Mouse (Mus musculus): ENCODE measurements around the gene Daxx.
"Not testable (repeated sequence)": the region's sequence is repeated elsewhere in the genome, so short reads cannot be mapped to it uniquely, and the experiment has no call there.

Daxx gene

DNA sequence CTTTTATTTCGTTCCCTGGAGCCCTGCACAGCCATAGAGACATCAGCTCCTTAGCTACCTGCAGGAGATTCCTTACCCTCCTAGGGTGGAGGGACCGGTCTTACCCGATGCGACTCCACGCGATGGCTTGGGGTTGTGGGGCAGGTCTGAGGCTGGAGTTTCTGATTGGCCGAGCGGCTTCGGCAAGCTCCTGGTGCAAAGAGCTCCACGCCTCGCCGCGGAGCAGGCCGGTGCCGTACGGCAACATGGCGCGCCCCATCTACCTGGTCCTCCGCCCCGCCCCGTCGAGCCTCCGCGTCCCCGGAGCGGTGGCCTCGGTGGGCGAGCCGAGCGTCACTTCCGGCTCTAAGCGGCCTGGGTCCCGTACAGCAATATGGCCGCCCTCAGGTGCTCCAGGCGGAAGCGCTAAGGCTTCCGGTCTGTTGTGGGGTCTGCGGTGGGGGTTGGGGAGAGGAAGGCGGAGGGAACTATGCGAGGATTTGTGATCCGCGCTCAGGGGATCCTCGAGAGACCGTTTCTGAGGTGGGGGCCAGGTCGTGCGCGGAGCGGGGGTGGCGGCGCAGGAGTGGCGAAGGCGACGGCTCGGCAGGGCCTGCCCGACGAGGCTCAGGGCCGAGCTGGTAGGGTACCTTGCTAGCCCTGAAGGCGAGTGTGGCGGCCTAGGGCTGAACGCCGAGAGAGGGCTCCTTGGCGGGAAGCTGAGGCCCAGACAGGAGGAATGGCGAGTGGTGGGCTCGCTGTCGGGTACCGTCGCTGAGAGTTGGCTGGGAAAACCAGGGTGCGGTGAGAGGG lies at the start of gene Daxx:
TSS of gene Daxx (plus strand) at position 338 of the 792 bp plus-strand sequence.
- in situ Hi-C loops (cut with MboI, MseI): no loop called here

DNA sequence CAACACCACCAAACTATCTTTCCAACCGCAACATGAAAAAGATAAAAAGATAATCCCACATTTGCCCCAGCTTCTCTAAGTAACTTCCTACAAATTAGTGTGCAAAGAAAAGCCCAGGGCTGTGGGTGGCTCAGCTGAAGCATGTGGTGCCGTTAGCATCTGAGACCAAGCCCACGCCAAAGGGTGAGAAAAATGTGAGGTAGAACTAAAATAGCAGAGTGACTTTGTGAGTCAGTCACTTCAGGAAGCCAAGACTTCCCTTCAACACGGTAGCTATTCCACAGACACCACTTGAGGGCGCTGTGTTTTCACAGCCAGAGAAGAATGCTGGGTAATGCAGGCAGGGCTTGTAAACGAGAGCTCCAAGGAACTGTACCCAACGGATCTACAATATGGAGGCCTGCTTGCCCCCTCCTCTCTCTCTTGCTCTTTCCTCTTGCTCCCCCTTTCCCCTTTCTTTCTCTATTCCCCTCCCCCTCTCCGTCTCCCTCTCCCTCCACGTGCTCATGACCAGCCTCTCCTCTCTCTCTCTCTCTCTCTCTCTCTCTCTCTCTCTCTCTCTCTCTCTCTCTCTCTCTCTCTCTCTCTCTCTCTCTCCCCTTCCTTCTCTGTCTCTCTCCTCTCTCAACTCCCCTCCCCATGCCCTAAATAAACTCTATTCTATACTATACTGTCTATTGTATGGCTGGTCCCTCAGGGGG lies 43.7 kb upstream of the Daxx start:
- in situ Hi-C loops (cut with MboI, MseI): no loop called here

DNA sequence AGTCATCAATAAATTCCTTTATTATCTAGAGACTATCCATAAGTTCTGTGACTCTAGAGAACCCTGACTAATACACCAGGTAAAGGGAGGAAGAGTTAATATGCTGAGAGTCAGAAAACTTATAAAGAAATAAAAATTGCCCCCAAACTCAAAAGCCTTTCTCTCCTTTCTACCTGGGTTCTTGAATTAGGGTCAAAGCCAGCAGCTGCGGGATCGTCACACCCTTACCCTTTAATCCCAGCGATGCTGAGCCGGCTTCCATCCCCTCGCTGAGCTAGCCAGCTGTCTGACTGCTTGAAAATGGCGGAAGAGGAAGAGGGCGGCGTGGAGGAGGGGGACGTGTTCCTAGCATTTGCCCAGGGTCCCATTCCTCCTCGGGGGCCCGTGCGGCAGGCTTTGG lies 35.7 kb upstream of the Daxx start, which contains the start of gene Gm7029:
TSS of gene Gm7029 (plus strand) at position 301 of the 400 bp plus-strand sequence.
- in situ Hi-C loops (cut with MboI, MseI): not testable (repeated sequence)

DNA sequence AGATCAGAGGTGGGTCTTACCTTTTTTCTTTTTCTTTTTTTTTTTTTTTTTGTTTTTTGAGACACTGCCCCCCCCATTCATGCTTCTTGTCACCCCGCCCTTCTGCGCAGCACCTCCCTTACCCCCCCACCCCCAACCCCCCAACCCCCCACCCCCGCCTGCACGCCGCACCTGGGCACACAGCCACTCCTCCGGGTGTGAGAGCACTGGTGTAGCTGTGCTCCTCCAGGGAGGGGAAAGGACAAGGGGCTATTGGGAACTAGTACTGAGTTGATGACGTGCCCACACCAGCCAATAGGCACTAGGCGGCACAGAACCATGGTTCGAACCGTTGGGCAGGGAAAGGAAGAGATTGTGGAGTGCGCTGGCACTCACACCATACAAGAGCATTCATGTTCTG lies 34.8 kb upstream of the Daxx start:
- in situ Hi-C loops (cut with MboI, MseI): no loop called here

DNA sequence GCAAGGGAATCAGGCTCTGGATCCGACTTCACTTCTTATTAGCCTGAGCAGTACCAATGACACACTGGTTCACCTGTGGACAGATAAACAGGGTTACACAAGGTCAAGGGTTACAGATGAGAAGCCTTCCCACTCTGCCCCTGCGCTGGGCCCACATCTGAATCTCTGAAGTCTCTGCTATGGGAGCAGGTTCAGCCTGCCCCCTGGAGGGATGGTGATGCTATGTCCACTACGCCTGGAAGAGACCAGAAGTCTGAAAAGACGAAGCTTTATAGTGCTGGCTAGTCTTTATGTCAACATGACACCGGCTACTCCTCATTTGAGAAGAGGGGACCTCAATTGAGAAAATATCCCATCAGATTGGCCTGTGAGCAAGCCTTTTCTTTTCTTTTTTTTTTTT lies 33.4 kb upstream of the Daxx start:
- in situ Hi-C loops (cut with MboI, MseI): not testable (repeated sequence)

DNA sequence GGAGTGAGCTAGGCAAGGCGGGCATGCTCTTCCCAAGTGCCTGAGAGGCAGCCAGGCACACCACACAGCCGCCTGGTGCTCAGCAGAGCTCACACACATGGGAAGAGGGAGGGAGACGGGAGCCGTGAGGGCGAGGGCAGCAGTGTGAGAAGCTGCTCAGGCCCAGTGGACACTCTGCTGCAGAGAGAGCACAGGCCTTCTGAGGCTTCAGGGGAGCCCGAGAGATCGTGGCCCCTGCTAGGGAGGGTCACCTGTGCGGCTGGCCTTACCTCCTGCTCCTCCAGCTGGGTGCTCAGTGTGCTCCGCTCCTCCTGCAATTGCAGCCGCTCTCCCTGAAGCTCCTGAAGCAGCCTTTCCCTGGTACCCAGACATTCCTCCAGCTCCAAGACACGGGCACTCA lies 24.9 kb upstream of the Daxx start:
- in situ Hi-C loops (cut with MboI, MseI): loop anchor here (5.0 kb wide), 1 partner anchor 37 kb away; no protein-coding TSS in a partner anchor

DNA sequence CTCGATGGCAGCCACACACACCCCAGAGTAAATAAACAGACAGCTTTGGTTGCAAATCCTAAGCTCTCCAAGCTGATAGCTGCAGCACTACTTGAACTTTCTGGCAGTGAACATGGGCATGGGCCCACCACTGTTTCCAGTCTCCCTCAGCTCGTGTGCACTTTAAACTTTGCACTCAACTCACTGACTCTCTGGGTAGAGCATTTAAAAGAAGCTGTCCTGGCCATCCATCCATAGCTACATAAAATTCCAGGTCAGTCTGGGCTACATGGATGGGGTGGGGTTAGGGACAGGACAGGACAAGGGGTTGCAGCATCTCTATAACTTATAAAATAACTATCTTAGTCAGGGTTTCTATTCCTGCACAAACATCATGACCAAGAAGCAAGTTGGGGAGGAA lies 21.4 kb upstream of the Daxx start:
- in situ Hi-C loops (cut with MboI, MseI): not testable (repeated sequence)

DNA sequence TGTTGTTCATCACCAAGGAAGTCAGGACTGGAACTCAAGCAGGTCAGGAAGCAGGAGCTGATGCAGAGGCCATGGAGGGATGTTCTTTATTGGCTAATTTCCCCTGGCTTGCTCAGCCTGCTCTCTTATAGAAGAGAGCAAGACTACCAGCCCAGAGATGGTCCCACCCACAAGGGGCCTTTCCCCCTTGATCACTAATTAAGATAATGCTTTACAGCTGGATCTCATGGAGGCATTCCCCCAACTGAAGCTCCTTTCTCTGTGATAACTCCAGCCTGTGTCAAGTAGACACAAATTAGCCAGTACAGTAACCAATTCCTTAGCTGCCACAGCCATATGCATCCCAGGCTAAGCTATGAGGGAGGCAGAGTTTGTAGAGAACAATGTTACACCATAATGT lies 21.0 kb upstream of the Daxx start:
- in situ Hi-C loops (cut with MboI, MseI): not testable (repeated sequence)

DNA sequence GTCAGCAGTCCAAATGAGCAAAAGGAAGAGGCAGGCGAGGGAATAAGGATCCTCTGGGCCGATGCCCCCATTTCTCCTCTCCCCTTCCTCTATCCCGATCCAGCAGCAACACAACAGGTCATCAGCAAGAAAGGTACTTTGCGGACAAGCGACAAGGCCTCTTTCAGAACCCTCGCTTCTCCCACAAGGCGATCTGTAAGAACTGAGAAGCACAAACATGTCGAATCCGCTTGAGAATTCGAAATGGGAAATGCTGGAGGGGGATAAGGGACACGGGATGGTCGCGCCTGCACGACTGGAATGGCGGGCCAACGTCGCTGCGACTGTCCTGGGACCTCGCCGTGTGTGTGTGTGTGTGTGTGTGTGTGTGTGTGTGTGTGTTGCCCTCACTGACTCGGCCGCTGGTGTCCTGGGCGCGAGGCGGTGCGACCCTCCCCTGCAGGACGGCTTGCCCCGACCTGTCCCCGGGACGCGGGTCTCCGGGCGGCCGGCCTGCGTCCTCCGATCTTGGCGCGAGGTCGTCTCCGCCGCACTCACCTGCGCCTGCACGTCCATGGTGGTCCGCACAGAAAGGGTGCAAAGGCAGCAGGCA lies 19.2 kb upstream of the Daxx start:
- in situ Hi-C loops (cut with MboI, MseI): loop anchor here (5.0 kb wide), 1 partner anchor 42 kb away; no protein-coding TSS in a partner anchor

DNA sequence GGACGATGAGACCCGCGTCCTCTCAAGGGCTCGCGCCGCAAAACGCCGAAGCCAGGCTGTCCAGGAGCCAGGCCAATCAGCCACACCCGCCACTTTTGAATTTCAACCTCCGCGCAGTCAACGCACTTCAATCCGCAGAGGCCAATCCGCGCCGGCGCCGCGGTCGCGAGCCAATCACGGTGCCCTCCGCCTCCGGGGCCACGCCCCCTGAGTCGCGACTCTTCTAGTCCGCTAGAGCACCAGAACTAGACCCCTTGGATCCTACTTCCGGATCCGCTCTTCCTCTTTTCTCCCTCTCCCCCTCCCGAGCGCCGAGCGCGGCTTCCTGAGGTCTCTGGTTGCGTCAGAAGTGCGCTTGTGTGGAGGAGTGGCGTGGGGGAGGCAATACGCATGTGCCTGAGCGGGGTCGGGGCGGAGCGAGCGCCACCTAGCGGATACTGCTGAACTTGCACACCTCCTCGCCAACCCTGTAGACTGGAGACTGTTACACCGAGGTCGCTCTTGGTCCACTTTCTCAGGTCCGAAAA lies 18.6 kb upstream of the Daxx start, which contains the start of gene Kifc1:
TSS of gene Kifc1 (minus strand) at position 129 of the 527 bp plus-strand sequence.
- in situ Hi-C loops (cut with MboI, MseI): loop anchor here (5.0 kb wide), 1 partner anchor 42 kb away; no protein-coding TSS in a partner anchor

DNA sequence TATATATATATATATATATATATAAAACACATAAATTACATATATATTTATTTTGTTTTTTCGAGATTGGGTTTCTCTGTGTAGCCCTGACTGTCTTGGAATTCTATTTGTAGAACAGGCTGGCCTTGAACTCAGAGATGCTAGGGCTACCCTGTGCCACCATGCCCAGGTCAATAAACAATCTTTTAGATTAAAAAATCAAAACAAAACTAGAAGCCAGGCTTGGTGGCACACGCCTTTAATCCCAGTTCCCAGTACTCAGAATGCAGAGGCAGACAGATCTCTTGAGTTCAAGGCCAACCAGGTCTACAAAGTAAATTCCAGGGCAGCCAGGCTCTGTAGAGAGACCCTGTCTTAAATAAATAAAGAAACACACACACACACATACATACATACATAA lies 17.9 kb upstream of the Daxx start:
- in situ Hi-C loops (cut with MboI, MseI): loop anchor here (5.0 kb wide), 1 partner anchor 41 kb away; no protein-coding TSS in a partner anchor

DNA sequence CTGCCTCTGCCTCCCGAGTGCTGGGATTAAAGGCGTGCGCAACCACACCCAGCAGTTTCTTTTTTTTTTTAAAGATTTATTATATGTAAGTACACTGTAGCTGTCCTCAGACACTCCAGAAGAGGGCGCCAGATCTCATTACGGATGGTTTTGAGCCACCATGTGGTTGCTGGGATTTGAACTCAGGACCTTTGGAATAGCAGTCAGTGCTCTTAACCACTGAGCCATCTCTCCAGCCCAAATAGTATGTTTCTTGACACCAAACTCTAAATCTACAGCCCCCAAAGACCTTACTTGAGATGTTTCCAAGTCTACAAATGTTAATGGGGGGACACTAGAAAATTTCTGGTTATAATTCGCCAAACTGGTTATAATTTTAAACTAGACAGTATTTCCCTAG lies 17.3 kb upstream of the Daxx start:
- in situ Hi-C loops (cut with MboI, MseI): loop anchor here (5.0 kb wide), 1 partner anchor 40 kb away; no protein-coding TSS in a partner anchor

DNA sequence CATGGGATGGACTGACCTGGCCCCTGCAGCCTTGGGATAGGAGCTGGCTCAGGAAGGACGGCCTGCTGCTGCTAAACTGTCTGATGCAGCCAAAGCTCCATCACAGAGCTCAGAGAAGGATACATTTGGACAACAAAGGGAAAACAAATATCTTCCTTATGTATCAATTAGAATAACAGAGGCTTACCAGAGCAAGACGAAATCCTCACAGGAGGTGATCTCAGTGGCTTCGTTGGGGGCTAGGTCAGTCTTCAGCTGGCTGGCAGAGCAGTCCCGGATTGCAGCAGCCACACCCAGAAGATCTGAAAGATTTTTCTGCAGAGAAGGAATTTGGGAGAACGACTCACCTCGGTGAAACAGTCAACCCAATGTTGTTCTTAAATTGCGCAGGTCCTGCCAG lies 16.8 kb upstream of the Daxx start:
- in situ Hi-C loops (cut with MboI, MseI): loop anchor here (5.0 kb wide), 1 partner anchor 40 kb away; no protein-coding TSS in a partner anchor

DNA sequence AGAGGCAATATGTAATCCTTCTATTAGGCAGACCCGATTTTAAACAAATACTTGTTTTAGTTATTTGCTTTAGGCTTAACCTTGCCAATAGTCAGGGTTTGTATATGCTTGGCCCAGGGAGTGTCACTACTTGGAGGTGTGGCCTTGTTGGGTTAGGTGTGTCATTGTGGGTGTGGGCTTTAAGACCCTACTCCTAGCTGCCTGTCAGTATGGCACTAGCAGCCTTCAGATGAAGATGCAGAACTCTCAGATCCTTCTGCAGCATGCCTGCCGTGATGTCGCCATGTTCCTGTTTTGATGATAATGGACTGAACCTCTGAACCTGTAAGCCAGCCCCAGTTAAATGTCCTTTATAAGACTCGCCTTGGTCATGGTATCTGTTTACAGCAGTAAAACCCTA lies 16.2 kb upstream of the Daxx start:
- in situ Hi-C loops (cut with MboI, MseI): loop anchor here (5.0 kb wide), 1 partner anchor 39 kb away; no protein-coding TSS in a partner anchor

DNA sequence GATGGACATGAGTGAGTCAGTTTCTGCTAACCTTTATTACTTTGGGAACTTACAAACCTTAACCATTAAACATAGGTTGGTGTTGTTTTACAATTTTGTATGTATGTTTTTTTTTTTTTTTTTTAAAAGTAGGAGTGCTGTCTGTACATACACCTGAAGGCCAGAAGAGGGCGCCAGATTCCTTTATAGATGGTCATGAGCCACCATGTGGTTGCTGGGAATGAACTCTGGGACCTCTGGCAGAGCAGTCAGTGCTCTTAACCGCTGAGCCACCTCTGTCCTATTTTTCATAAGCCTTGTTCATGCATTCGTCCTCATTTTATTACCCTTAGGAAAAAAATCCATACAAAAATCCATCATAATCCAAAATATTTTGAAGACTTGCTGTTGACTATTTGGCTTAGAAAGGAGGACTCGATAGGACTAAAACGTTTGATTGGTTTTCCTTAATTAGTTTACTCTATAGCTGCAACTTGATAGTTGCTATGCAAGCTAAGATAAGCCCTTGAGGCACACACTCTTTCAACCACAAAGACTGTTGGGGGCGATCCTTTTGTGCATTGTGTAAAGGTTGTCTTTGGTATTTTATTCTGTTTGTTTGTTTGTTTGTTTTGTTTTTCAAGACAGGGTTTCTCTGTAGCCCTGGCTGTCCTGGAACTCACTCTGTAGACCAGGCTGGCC lies 12.0 kb upstream of the Daxx start:
- in situ Hi-C loops (cut with MboI, MseI): no loop called here

DNA sequence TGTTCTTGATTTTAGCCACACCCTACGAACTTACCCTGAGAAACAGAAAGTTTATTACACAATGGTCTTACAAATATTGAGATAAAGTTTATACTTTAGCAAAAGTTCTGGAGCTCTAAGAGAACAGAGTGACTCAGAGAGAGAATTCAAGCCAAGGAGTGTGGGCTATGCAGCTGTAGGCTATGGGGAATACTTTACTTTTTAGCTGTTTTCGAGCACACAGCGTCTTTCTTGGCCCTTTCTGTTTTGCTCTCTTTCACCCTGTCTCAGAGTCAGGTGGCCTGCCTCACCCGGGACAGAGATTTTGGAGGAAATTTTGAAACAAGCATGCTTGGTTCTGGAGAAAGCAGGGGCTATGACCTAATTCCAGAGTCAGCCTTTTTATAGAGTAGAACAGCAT lies 11.0 kb upstream of the Daxx start:
- in situ Hi-C loops (cut with MboI, MseI): not testable (repeated sequence)

DNA sequence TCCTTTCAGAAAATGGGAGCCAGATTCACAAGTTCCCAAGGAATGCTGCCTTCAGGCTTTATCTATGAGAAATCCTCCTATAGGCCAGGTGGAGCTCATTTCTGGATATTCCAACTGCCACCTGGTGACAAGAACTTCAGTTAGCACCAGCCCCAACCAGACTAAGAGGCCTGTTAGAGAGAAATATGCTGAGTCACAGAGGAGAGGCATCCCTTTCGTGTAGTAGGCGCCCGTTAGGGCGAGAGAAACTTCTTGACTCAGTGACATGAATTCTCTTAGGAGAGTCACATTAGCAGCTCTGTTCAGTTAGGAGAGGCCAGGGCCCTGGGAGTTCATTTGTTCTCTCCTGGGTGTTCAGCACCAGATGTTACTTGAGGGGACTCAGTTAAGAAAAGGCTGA lies 9.6 kb upstream of the Daxx start:
- in situ Hi-C loops (cut with MboI, MseI): no loop called here

DNA sequence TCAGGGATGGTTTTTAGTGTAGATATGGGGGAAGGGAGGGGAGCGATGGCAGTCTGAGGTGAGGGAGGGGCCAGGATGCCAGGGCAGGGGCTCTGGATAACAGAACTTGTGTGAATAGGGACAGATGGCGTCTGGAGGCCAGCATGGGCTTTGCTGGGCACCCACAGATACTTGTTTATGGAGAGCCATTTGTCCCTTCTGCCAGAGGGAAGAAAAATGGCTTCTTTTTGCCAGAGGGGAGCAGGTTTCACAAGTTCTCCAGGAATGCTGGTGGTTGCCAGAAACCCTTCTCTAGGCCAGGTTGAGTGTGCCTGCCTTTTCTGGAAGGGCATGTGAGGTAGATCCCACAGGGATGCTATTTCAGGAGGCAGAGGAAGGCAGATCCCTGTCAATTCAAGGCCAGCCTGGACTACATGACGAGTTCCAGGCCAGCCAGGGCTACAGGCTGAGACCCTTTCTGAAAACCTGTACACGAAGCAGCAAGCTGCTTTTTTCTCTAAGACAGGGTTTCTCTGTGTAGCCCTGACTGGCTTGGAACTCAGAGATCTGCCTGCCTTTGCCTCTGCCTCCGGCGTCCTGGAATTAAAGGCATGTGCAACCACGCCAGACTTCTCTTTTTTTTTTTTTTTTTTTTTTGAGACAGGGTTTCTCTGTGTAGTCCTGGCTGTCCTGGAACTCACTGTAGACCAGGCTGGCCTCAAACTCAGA lies 8.8 kb upstream of the Daxx start:
- in situ Hi-C loops (cut with MboI, MseI): no loop called here

DNA sequence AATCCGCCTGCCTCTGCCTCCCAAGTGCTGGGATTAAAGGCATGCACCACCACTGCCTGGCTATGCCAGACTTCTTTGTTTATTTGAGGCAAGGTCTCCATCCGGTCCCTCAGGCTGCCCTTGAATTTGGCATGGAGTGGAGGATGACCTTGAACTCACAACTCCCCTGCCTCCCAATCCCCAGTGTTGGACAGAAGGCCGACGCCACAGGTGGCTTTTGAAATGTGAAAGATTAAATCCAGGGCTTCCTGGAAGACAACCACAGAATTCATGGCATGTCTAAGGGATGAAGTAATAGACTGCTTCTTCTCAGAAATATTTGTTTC lies 8.3 kb upstream of the Daxx start:
- in situ Hi-C loops (cut with MboI, MseI): no loop called here

DNA sequence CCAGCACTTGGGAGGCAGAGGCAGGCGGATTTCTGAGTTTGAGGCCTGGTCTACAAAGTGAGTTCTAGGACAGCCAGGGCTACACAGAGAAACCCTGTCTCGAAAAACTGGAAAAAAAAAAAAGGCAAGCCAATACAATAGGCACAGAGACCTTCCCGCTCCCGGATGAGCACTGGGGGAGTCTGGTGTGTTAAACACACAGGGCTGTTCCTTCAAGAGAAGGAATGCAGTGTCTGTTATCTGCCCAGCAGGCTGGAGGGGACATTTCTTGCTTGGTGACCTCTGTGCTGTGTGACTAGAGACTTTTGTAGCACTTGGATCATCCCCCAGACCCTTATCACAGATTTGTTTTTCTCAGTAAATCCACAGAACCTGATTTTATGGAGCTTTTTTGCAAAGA lies 7.6 kb upstream of the Daxx start:
- in situ Hi-C loops (cut with MboI, MseI): no loop called here

DNA sequence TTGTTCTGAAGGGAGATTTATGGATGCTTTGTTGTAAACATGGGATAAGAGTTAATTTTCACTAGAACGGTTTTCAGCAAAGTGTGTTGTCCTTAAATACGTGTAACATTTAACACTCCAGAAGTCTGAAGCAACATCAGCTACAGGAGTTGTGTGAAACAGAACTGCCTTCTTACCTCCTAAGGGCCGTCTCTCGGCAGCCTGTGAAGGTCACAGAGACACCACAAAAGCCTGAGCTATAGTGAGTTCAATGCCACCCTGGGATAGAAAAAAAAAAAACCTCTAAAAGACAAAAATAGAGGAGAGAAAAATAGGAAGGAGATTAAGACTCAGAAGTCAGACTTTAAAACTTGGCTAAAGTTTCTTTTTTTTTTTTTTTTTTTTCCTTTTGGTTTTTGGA lies 7.1 kb upstream of the Daxx start:
- in situ Hi-C loops (cut with MboI, MseI): no loop called here
